10 mouse cellular contexts compared by ENCODE assay signal in genomic region chr6:52169499-52170165, GRCm38 (mm10). TPM values are rescaled to one million over a fixed set of nuclear protein-coding genes. Genes with fewer than 3 reads are reported as not detected.
DNase-seq lines count a peak whose midpoint lies in the region; ATAC-seq and TF ChIP-seq lines count a peak whose summit lies in the region.
"Had no signal": no experiment of that assay in that cellular context is flagged by ENCODE, and none has a peak within 500 bp of the region (broad histone marks: within the 10 kb centered on the region; RNA-seq: fewer than 3 reads in every experiment).

No protein-coding gene starts in this region.

- no peaks in the 10 kb centered on the region for H3K79me2 ChIP-seq in heart, adult 2 months (replicated peaks; ENCODE audit: control insufficient read depth, insufficient read depth, low read length)

- no peak for ATAC-seq in heart, embryonic 11.5 days (replicated peaks; ENCODE audit: insufficient number of reproducible peaks, low FRiP score, low TSS enrichment)
- no peak for ATAC-seq in lung, postnatal 0 days
- ATAC-seq in liver, embryonic 12.5 days = no peak
- ATAC-seq in forebrain, embryonic 13.5 days = no peak

- peak overlapping the region; percentile 42 for H3K4me2 ChIP-seq in heart, embryonic 11.5 days
- peak overlapping the region; percentile 70 for H3K4me2 ChIP-seq in lung, postnatal 0 days (replicated peaks; ENCODE audit: low read depth, low read length)
- H3K4me2 ChIP-seq in liver, embryonic 12.5 days = peak overlapping the region; percentile 15; the same call in 1 of the 2 replicates
- no peak overlapping the region for H3K4me2 ChIP-seq in forebrain, embryonic 13.5 days
- H3K4me2 ChIP-seq: embryonic facial prominence, embryonic 15.5 days had no signal

- TF ChIP-seq EP300 in heart, adult 2 months (IDR thresholded peaks at IDR 0.05; ENCODE audit: insufficient read depth, low read depth, low read length) = no peak
- no peak for TF ChIP-seq EP300 in lung, postnatal 0 days (IDR thresholded peaks at IDR 0.05)

- H3K9me3 ChIP-seq in heart, embryonic 11.5 days (replicated peaks; ENCODE audit: control insufficient read depth, low read length) = no peaks in the 10 kb centered on the region
- H3K9me3 ChIP-seq in lung, postnatal 0 days (ENCODE audit: low read length) = no peaks in the 10 kb centered on the region
- H3K9me3 ChIP-seq in liver, embryonic 12.5 days (replicated peaks) = no peaks in the 10 kb centered on the region
- no peaks in the 10 kb centered on the region for H3K9me3 ChIP-seq in forebrain, embryonic 13.5 days (replicated peaks)
- H3K9me3 ChIP-seq: embryonic facial prominence, embryonic 15.5 days had no signal

- H3K9ac ChIP-seq in heart, embryonic 11.5 days (ENCODE audit: low read depth, low read length) = no peak overlapping the region; the same call in 1 of the 2 replicates
- no peak overlapping the region for H3K9ac ChIP-seq in heart, adult 2 months (ENCODE audit: low read depth, low read length)
- peak overlapping the region; percentile 56; the same call in 1 of the 2 replicates for H3K9ac ChIP-seq in lung, postnatal 0 days (replicated peaks; ENCODE audit: low read depth)
- H3K9ac ChIP-seq in liver, embryonic 12.5 days = no peak overlapping the region
- no peak overlapping the region for H3K9ac ChIP-seq in forebrain, embryonic 13.5 days
- H3K9ac ChIP-seq: embryonic facial prominence, embryonic 15.5 days had no signal

- DNase-seq in heart, adult 2 months = no peak
- DNase-seq in lung, postnatal 0 days (ENCODE audit: low spot score) = peak; percentile 44
- DNase-seq in lung, postnatal 4 days = no peak
- no peak for DNase-seq in frontal cortex, postnatal 10 days (ENCODE audit: low spot score in 2 of 2)
- no peak for DNase-seq in thymus, postnatal 10 days (ENCODE audit: low spot score in 2 of 2)

- no peaks in the 10 kb centered on the region for H3K36me3 ChIP-seq in heart, embryonic 11.5 days (ENCODE audit: control insufficient read depth, insufficient read depth, low read length)
- H3K36me3 ChIP-seq in heart, adult 2 months (ENCODE audit: control insufficient read depth, insufficient read depth, low read length) = no peaks in the 10 kb centered on the region
- H3K36me3 ChIP-seq in lung, postnatal 0 days (ENCODE audit: insufficient read depth, low read length) = no peaks in the 10 kb centered on the region
- H3K36me3 ChIP-seq in liver, embryonic 12.5 days = no peaks in the 10 kb centered on the region
- no peaks in the 10 kb centered on the region for H3K36me3 ChIP-seq in forebrain, embryonic 13.5 days (ENCODE audit: poor library complexity, severe bottlenecking)
- H3K36me3 ChIP-seq: embryonic facial prominence, embryonic 15.5 days had no signal

- H3K27me3 ChIP-seq in heart, embryonic 11.5 days (ENCODE audit: control insufficient read depth, insufficient read depth, low read length) = peaks cover 90% of the 10 kb centered on the region
- peaks cover 20% of the 10 kb centered on the region for H3K27me3 ChIP-seq in heart, adult 2 months (ENCODE audit: control insufficient read depth, insufficient read depth, low read length)
- peaks cover 5% of the 10 kb centered on the region; the same call in 1 of the 2 replicates for H3K27me3 ChIP-seq in lung, postnatal 0 days (replicated peaks; ENCODE audit: insufficient read depth, low read length)
- H3K27me3 ChIP-seq in liver, embryonic 12.5 days (replicated peaks) = peaks cover 98% of the 10 kb centered on the region
- H3K27me3 ChIP-seq in forebrain, embryonic 13.5 days = peaks cover 98% of the 10 kb centered on the region

- intact Hi-C loops in heart, adult 2 months (cut with DNase I) = no loop called here

- 0 out of 2 replicates have a peak overlapping the region, but pooled peaks have one; percentile 5 for H3K4me3 ChIP-seq in heart, embryonic 11.5 days (ENCODE audit: low read depth, low read length)
- H3K4me3 ChIP-seq in heart, adult 2 months = no peak overlapping the region
- H3K4me3 ChIP-seq in lung, postnatal 0 days (ENCODE audit: low read depth, low read length) = peak overlapping the region; percentile 21; the same call in 1 of the 2 replicates
- H3K4me3 ChIP-seq in liver, embryonic 12.5 days = no peak overlapping the region
- no peak overlapping the region for H3K4me3 ChIP-seq in forebrain, embryonic 13.5 days
- H3K4me3 ChIP-seq: embryonic facial prominence, embryonic 15.5 days; left cerebral cortex, adult 2 months had no signal

- peaks cover 10% of the 10 kb centered on the region; the same call in 1 of the 2 replicates for H3K4me1 ChIP-seq in heart, embryonic 11.5 days (ENCODE audit: control insufficient read depth, insufficient read depth, low read length)
- no peaks in the 10 kb centered on the region for H3K4me1 ChIP-seq in heart, adult 2 months (ENCODE audit: control insufficient read depth, insufficient read depth, low read length)
- peaks cover 10% of the 10 kb centered on the region; the same call in 1 of the 2 replicates for H3K4me1 ChIP-seq in lung, postnatal 0 days (ENCODE audit: insufficient read depth, low read depth, low read length)
- peaks cover 12% of the 10 kb centered on the region; the same call in 1 of the 2 replicates for H3K4me1 ChIP-seq in liver, embryonic 12.5 days
- H3K4me1 ChIP-seq in forebrain, embryonic 13.5 days = peaks cover 7% of the 10 kb centered on the region; the same call in 1 of the 2 replicates

- H3K27ac ChIP-seq in heart, embryonic 11.5 days (ENCODE audit: low read depth, low read length) = peak overlapping the region; percentile 46; the same call in 1 of the 2 replicates
- H3K27ac ChIP-seq in heart, adult 2 months = no peak overlapping the region
- peak overlapping the region; percentile 90 for H3K27ac ChIP-seq in lung, postnatal 0 days (ENCODE audit: low read length)
- peak overlapping the region; percentile 23; the same call in 1 of the 2 replicates for H3K27ac ChIP-seq in liver, embryonic 12.5 days
- H3K27ac ChIP-seq in forebrain, embryonic 13.5 days = no peak overlapping the region
- H3K27ac ChIP-seq: embryonic facial prominence, embryonic 15.5 days; left cerebral cortex, adult 2 months had no signal

- 13% methylated on average over 16 of the region's 16 CpGs for WGBS in heart, embryonic 11.5 days (ENCODE audit: insufficient replicate concordance)
- 25% methylated on average over 16 of the region's 16 CpGs for WGBS in heart, adult 2 months
- 13% methylated on average over 16 of the region's 16 CpGs for WGBS in lung, postnatal 0 days
- WGBS in liver, embryonic 12.5 days (ENCODE audit: insufficient replicate concordance) = 20% methylated on average over 16 of the region's 16 CpGs
- 4% methylated on average over 16 of the region's 16 CpGs for WGBS in forebrain, embryonic 13.5 days

- no peak for TF ChIP-seq POLR2A in heart, adult 2 months (IDR thresholded peaks at IDR 0.05; ENCODE audit: insufficient read depth, low read depth, low read length)

- no peak for TF ChIP-seq CTCF in heart, adult 2 months (IDR thresholded peaks at IDR 0.05)
- TF ChIP-seq CTCF in lung, postnatal 0 days (IDR thresholded peaks at IDR 0.05) = no peak

RNA-seq across cellular contexts. Expression of gene Hoxa2, which starts 5.0 kb away (rescaled TPM):
- polyA plus RNA-seq in heart, embryonic 11.5 days (2014; fragmentation: Nextera tagmentation; extraction: Ambion mirVana) = 3.5 and 3.6 TPM in 2 replicates
- total RNA-seq in heart, adult 2 months (2021) = under 1 TPM; 0.11 to 0.21 TPM
- 0.84 TPM in 1 of 2 replicates, not detected in the other for polyA plus RNA-seq in heart, adult 2 months (2012; rRNA removed)
- polyA plus RNA-seq in lung, postnatal 0 days (2015; fragmentation: Nextera tagmentation; extraction: Ambion mirVana) = 7.2 and 8.2 TPM in 2 replicates
- 1.4 TPM in 2 replicates for polyA plus RNA-seq in liver, embryonic 12.5 days (2016; fragmentation: Nextera tagmentation; extraction: Ambion mirVana)
- not detected in 2 replicates for polyA plus RNA-seq in forebrain, embryonic 13.5 days (2015; fragmentation: Nextera tagmentation; extraction: Ambion mirVana)
- total RNA-seq: left cerebral cortex, adult 2 months had no signal

RNA-seq across cellular contexts. Expression of gene 5730596B20Rik, which starts 7.7 kb away (rescaled TPM):
- 0.45 and 0.57 TPM in 2 replicates for polyA plus RNA-seq in heart, embryonic 11.5 days (2014; fragmentation: Nextera tagmentation; extraction: Ambion mirVana)
- not detected for total RNA-seq in heart, adult 2 months (2021)
- not detected in 2 replicates for polyA plus RNA-seq in heart, adult 2 months (2012; rRNA removed)
- 1.5 and 1.6 TPM in 2 replicates for polyA plus RNA-seq in lung, postnatal 0 days (2015; fragmentation: Nextera tagmentation; extraction: Ambion mirVana)
- 0.29 TPM in 2 replicates for polyA plus RNA-seq in liver, embryonic 12.5 days (2016; fragmentation: Nextera tagmentation; extraction: Ambion mirVana)
- polyA plus RNA-seq in forebrain, embryonic 13.5 days (2015; fragmentation: Nextera tagmentation; extraction: Ambion mirVana) = not detected in 2 replicates
- total RNA-seq: left cerebral cortex, adult 2 months had no signal
- polyA plus RNA-seq: embryonic facial prominence, embryonic 15.5 days had no signal

RNA-seq across cellular contexts. Expression of gene Hoxa1, which starts 11.5 kb away (rescaled TPM):
- 1.2 TPM in 2 replicates for polyA plus RNA-seq in heart, embryonic 11.5 days (2014; fragmentation: Nextera tagmentation; extraction: Ambion mirVana)
- under 1 TPM in 1 of 2 experiments, not detected in 1; 0.20 TPM for total RNA-seq in heart, adult 2 months (2021)
- polyA plus RNA-seq in heart, adult 2 months (2012; rRNA removed) = 0.32 and 0.43 TPM in 2 replicates
- polyA plus RNA-seq in lung, postnatal 0 days (2015; fragmentation: Nextera tagmentation; extraction: Ambion mirVana) = 0.65 and 1.0 TPM in 2 replicates
- polyA plus RNA-seq in liver, embryonic 12.5 days (2016; fragmentation: Nextera tagmentation; extraction: Ambion mirVana) = 1.0 and 1.1 TPM in 2 replicates
- polyA plus RNA-seq in forebrain, embryonic 13.5 days (2015; fragmentation: Nextera tagmentation; extraction: Ambion mirVana) = not detected in 2 replicates
- total RNA-seq: left cerebral cortex, adult 2 months had no signal

RNA-seq across cellular contexts. Expression of gene Hoxa4, which starts 21.9 kb away (rescaled TPM):
- 0.68 and 1.4 TPM in 2 replicates for polyA plus RNA-seq in heart, embryonic 11.5 days (2014; fragmentation: Nextera tagmentation; extraction: Ambion mirVana)
- under 1 TPM; 0.14 to 0.34 TPM for total RNA-seq in heart, adult 2 months (2021)
- polyA plus RNA-seq in heart, adult 2 months (2012; rRNA removed) = 0.76 and 0.84 TPM in 2 replicates
- polyA plus RNA-seq in lung, postnatal 0 days (2015; fragmentation: Nextera tagmentation; extraction: Ambion mirVana) = 3.7 and 3.9 TPM in 2 replicates
- polyA plus RNA-seq in liver, embryonic 12.5 days (2016; fragmentation: Nextera tagmentation; extraction: Ambion mirVana) = 0.79 and 0.92 TPM in 2 replicates
- polyA plus RNA-seq in forebrain, embryonic 13.5 days (2015; fragmentation: Nextera tagmentation; extraction: Ambion mirVana) = not detected in 2 replicates
- total RNA-seq: left cerebral cortex, adult 2 months had no signal

RNA-seq across cellular contexts. Expression of gene Hoxa5, which starts 34.8 kb away (rescaled TPM):
- 2.4 and 2.6 TPM in 2 replicates for polyA plus RNA-seq in heart, embryonic 11.5 days (2014; fragmentation: Nextera tagmentation; extraction: Ambion mirVana)
- total RNA-seq in heart, adult 2 months (2021) = under 1 TPM; 0.26 to 0.45 TPM
- 0.94 and 0.96 TPM in 2 replicates for polyA plus RNA-seq in heart, adult 2 months (2012; rRNA removed)
- polyA plus RNA-seq in lung, postnatal 0 days (2015; fragmentation: Nextera tagmentation; extraction: Ambion mirVana) = 39.7 and 40.3 TPM in 2 replicates
- 2.1 and 3.1 TPM in 2 replicates for polyA plus RNA-seq in liver, embryonic 12.5 days (2016; fragmentation: Nextera tagmentation; extraction: Ambion mirVana)
- polyA plus RNA-seq in forebrain, embryonic 13.5 days (2015; fragmentation: Nextera tagmentation; extraction: Ambion mirVana) = not detected in 2 replicates
- total RNA-seq: left cerebral cortex, adult 2 months had no signal

Comparison
In these comparisons a context has a peak if more than half of its experiments do, and no peak if none do; other contexts are left out.
1. H3K27ac ChIP-seq: peak in heart, embryonic 11.5 days (single experiment), lung, postnatal 0 days (single experiment) and liver, embryonic 12.5 days (single experiment); none in heart, adult 2 months (single experiment) and forebrain, embryonic 13.5 days (single experiment).
2. H3K4me3 ChIP-seq: peak in heart, embryonic 11.5 days (single experiment) and lung, postnatal 0 days (single experiment); none in heart, adult 2 months (single experiment), liver, embryonic 12.5 days (single experiment) and forebrain, embryonic 13.5 days (single experiment).